Mouse (Mus musculus) C3H10T1/2 (cell line): ENCODE results near the gene Pus3. TPM values are rescaled to one million over a fixed set of nuclear protein-coding genes. Genes with fewer than 3 reads are reported as not detected.

Source experiments
- polyA plus RNA-seq, 2 experiments: library from polyadenylated mRNA; unstranded; fragments of >200 nt; fragmentation: generic; extraction: Trizol; gene quantifications; one replicate each; pipeline ENCODE4 v1.2.1; 2012; ENCODE audit warnings: missing spikeins in 2 of 2

The Pus3 gene
- polyA plus RNA-seq, result 1 to 10 TPM in 1 of 2 experiments, under 1 TPM in 1; 0.25 to 2.1 TPM

DNA sequence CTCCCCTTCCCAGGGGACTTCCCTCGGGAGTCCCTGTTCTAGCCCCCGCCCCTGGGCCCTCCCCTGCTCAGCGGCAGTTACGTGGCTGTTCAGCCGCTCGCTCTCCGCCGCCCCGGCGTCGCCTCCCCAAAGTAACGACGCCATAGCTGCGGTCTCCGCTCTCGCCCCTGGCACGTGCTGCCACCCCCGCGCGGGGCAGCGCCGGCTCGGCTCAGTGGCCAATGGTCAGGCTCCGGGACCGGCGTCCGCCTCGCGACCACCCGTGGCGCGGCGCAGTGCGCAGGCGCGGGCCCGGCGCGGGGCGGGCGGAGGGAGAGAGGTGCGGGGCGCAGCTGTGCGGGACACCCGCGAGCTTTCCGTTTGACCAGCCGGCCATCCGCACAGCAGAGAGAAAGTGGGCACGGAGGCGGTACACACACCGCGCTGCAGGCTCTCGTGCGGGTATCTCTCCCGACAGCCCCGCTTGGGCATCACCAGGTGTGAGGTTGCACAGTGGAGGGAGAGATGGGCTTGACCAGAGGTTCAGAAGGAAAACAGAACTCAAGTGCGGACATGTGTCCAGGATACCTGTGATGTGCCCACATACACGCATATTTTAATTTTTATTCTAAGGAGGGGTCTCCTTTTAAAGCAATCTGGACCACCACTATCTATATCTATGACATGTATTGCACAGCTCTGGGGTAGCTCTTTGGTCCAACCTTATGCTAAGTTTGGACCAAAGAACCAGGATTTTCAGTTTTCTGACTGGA is at the start of gene Pus3, which contains the start of gene Ddx25:
TSS of gene Pus3 (plus strand) at position 339 of the 752 bp plus-strand sequence.
TSS of gene Ddx25 (minus strand) at position 272 of the 752 bp plus-strand sequence.

DNA sequence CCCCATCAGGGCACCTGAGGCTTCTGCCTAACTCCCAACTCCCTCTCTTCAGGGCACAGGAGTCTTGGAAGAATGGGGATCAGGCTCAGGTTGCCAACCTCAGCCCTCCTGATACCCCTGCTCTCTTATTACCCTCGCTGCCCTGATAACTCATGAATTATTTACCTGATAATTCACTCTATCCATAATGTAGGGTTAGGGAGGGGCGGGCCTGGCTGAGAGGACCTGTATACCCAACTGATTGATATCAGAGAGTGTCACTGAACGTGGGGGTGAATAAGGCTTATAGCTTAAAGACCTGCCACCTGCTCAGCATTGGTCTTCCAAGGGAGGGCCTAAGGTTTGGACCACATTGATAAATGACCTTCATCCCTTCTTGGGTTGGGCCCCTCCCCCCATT is 40.2 kb upstream of the Pus3 start, which contains the start of gene Gm1113:
TSS of gene Gm1113 (minus strand) at position 101 of the 400 bp plus-strand sequence.

DNA sequence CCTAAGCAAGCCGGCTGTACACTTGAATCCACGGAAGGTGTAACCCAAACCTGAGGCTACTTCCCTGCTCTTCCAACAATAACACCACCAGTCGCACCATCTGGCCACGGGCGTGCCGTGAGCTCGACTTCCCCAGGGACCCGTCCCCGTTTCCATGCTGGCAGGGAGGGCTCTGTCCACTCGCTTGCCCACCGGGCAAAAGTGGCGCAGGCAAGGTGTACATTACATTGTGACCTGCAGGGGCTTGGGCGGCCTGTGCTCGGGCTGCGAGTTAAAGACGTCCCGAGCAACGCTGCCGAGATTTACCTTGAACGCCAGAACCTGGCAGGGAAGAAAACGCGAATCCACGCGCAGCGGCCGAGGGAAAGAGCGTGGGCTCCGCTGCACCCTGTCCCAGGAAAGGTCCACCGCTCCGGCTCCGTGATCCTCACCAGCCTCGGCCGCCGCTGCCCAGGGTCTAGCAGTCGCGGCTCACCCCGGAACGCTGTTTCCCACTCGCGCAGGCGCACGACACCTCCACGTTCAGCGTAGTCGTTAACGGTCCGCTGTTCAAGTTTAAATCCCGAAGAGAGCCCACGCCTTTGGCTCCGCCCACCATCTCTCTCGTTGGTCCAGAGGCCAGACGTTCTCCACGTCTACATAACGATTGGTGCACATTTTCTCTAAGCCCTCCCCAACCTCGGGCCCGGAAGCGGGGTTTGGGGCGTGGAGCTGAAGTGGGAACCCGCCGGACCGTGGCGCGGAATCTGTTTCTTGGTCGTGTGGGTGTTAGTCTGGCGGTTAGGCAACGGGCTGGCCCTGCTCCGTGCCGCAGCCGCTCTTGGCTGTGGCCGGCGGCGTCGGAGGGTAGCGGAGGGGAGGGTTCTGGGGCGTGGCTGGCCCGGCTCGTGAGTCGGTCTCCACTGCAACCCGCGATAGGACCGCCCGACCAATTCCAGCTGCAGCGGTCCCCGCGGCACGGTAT is 11.5 kb downstream of the Pus3 start, which contains the start of the genes Pate2 and Hyls1:
TSS of gene Pate2 (plus strand) at position 714 of the 964 bp plus-strand sequence.
TSS of gene Hyls1 (minus strand) at position 828 of the 964 bp plus-strand sequence.

DNA sequence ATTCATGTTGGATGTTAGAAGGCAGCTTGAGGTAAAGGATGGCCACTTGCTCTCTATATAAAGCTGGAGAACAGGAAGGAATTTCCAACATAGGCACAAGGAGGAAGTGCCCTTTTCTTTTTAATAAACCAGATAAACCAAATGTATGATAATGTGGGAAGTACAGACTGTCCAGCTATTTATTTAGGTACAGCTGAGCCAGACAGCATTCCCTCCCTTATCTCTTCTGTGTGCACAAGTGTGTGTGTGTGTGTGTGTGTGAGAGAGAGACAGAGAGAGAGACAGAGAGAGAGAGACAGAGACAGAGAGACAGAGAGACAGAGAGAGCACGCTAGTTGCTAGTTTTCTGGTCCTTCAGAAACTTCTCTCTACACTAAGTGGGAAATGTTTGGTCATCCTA is 53.4 kb downstream of the Pus3 start, which contains the start of gene Pate4:
TSS of gene Pate4 (minus strand) at position 101 of the 400 bp plus-strand sequence.

Other genes starting within 250 kb of the Pus3 start
- gene Cdon, start 137.5 kb upstream of the Pus3 start, polyA plus RNA-seq, result 1 to 10 TPM in 1 of 2 experiments, under 1 TPM in 1; 0.14 to 7.4 TPM
- gene Gm1113, start 40.3 kb upstream of the Pus3 start, polyA plus RNA-seq, result not detected
- gene Ddx25, start 67 bp upstream of the Pus3 start, polyA plus RNA-seq, result not detected
- gene Pate2, start 11.7 kb downstream of the Pus3 start, polyA plus RNA-seq, result under 1 TPM; 0.08 to 0.25 TPM
- 1 to 10 TPM in 1 of 2 experiments, under 1 TPM in 1; 0.46 to 5.7 TPM for gene Hyls1, start 11.8 kb downstream of the Pus3 start, polyA plus RNA-seq
- gene Pate4, start 53.3 kb downstream of the Pus3 start, polyA plus RNA-seq, result not detected
- gene Pate3, start 89.6 kb downstream of the Pus3 start, polyA plus RNA-seq, result not detected
- gene Pate1, start 128.8 kb downstream of the Pus3 start, polyA plus RNA-seq, result not detected
- gene Gm17677, start 182.5 kb downstream of the Pus3 start, polyA plus RNA-seq, result not detected
- gene Gm17727, start 219.5 kb downstream of the Pus3 start, polyA plus RNA-seq, result not detected
- gene Gm27235, start 231.5 kb downstream of the Pus3 start, polyA plus RNA-seq, result not detected
- gene D730048I06Rik, start 231.5 kb downstream of the Pus3 start, polyA plus RNA-seq, result not detected